ENCODE assay signal across 20 mouse cellular contexts in the genomic region with DNA sequence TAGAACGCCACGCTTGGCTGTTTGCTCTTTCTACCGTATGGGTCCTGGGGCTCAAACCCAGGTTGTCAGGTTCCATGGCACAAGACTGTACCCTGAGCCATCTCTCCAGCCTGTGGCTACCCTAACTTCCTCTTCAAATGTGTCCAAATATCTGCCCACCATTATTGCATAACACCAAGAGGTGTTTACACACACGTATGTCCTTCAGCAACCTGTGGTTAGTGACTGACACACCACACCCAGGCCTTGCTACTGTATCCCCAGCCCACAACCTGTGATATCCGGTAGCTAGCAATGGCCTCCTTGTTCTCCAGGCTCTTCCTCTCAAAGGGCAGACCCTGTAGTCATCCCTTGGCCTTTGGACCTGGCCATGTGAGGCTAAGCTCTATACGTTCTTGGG. TPM values are rescaled to one million over a fixed set of nuclear protein-coding genes. Genes with fewer than 3 reads are reported as not detected.
A peak's percentile ranks its signal among the peaks of the same experiment; 100 is the strongest.
DNase-seq lines count a peak whose midpoint lies in the region; ATAC-seq and TF ChIP-seq lines count a peak whose summit lies in the region.
"Had no signal": no experiment of that assay in that cellular context is flagged by ENCODE, and none has a peak within 500 bp of the region (broad histone marks: within the 10 kb centered on the region; RNA-seq: fewer than 3 reads in every experiment).

No protein-coding gene starts in this region.

- H3K4me2 ChIP-seq in intestine, embryonic 16.5 days (ENCODE audit: low read depth, low read length) = no peak overlapping the region
- H3K4me2 ChIP-seq: heart, embryonic 12.5 days; kidney, embryonic 15.5 days; limb, embryonic 15.5 days had no signal

- H3K27me3 ChIP-seq in C2C12 (ENCODE audit: control insufficient read depth, insufficient read depth, insufficient read length) = no peaks in the 10 kb centered on the region
- H3K27me3 ChIP-seq in intestine, embryonic 16.5 days (replicated peaks; ENCODE audit: control insufficient read depth, insufficient read depth, low read length) = no peaks in the 10 kb centered on the region
- H3K27me3 ChIP-seq: CH12.LX; heart, embryonic 12.5 days; kidney, embryonic 15.5 days; limb, embryonic 15.5 days had no signal

- H3K79me3 ChIP-seq in C2C12 (ENCODE audit: low read depth) = no peaks in the 10 kb centered on the region

- 83% methylated on average over 6 of the region's 6 CpGs for WGBS in intestine, embryonic 16.5 days

- H3ac ChIP-seq in C2C12 (ENCODE audit: control insufficient read depth, insufficient read length, low read depth) = no peak overlapping the region

- TF ChIP-seq CTCF in C2C12 (IDR thresholded peaks at IDR 0.05; ENCODE audit: control insufficient read depth, insufficient read depth, insufficient read length) = no peak

- no peak overlapping the region for H3K9ac ChIP-seq in intestine, embryonic 16.5 days (ENCODE audit: low read depth, low read length)
- H3K9ac ChIP-seq: heart, embryonic 12.5 days; kidney, embryonic 15.5 days; limb, embryonic 15.5 days had no signal

- no peaks in the 10 kb centered on the region for H3K36me3 ChIP-seq in C2C12 (ENCODE audit: control insufficient read depth, insufficient read depth)
- no peaks in the 10 kb centered on the region for H3K36me3 ChIP-seq in intestine, embryonic 16.5 days (ENCODE audit: control insufficient read depth, insufficient read depth, low read length)
- H3K36me3 ChIP-seq: embryonic facial prominence, embryonic 10.5 days; heart, embryonic 12.5 days; kidney, embryonic 15.5 days; limb, embryonic 15.5 days had no signal

- H3K27ac ChIP-seq in intestine, embryonic 16.5 days (ENCODE audit: low read length) = no peak overlapping the region
- H3K27ac ChIP-seq: embryonic facial prominence, embryonic 10.5 days; kidney, embryonic 15.5 days; limb, embryonic 15.5 days had no signal

- peak; percentile 92 for DNase-seq in 416B (ENCODE audit: low read depth)
- peak; percentile 74 to 88 for DNase-seq in natural killer cell, adult 2 months (ENCODE audit: low spot score in 2 of 2)
- no peak for DNase-seq in frontal cortex, postnatal 10 days (ENCODE audit: low spot score in 2 of 2)
- DNase-seq in heart, adult 9 months (ENCODE audit: low spot score in 2 of 2) = no peak
- DNase-seq in thymus, postnatal 4 days = no peak
- DNase-seq: adrenal gland, adult 2 months; cerebellum, adult 11 months; cerebellum, postnatal 25 days; layer of hippocampus, postnatal 36 days; midbrain, embryonic 14.5 days had no signal

- no peak overlapping the region for H3K4me3 ChIP-seq in C2C12 (ENCODE audit: insufficient read depth, poor library complexity, severe bottlenecking)
- H3K4me3 ChIP-seq in intestine, embryonic 16.5 days (ENCODE audit: low read length) = no peak overlapping the region
- H3K4me3 ChIP-seq: embryonic facial prominence, embryonic 10.5 days; erythroblast, embryonic 14.5 days; heart, embryonic 12.5 days; kidney, embryonic 15.5 days; limb, embryonic 15.5 days had no signal

- no peaks in the 10 kb centered on the region for H3K9me3 ChIP-seq in intestine, embryonic 16.5 days (ENCODE audit: control insufficient read depth, low read length)
- H3K9me3 ChIP-seq: embryonic facial prominence, embryonic 10.5 days; heart, embryonic 12.5 days; kidney, embryonic 15.5 days; limb, embryonic 15.5 days had no signal

- peaks cover 9% of the 10 kb centered on the region; the same call in 1 of the 2 replicates for H3K4me1 ChIP-seq in intestine, embryonic 16.5 days (ENCODE audit: control insufficient read depth, insufficient read depth, low read length)
- H3K4me1 ChIP-seq: embryonic facial prominence, embryonic 10.5 days had no signal

- ATAC-seq in intestine, embryonic 16.5 days = peak; percentile 14; the same call in 1 of the 2 replicates
- ATAC-seq: forebrain, embryonic 14.5 days; hindbrain, embryonic 16.5 days had no signal

- H3K79me2 ChIP-seq in C2C12 (ENCODE audit: control insufficient read depth, insufficient read depth) = no peaks in the 10 kb centered on the region

TF ChIP-seq in C2C12, 6 proteins besides CTCF, POLR2A, EP300 and RAD21:
- TF ChIP-seq MAX (IDR thresholded peaks at IDR 0.05) (no peak), CEBPB (IDR thresholded peaks at IDR 0.05; ENCODE audit: low read depth) (peak; percentile 39)

RNA-seq across cellular contexts. Expression of a gene that starts 18.7 kb away (rescaled TPM):
- polyA plus RNA-seq in C2C12 (2012; fragmentation: generic; extraction: Trizol) = 0.04 TPM
- polyA plus RNA-seq in intestine, embryonic 16.5 days (2015; fragmentation: Nextera tagmentation; extraction: Ambion mirVana) = 0.73 and 1.1 TPM in 2 replicates
- polyA plus RNA-seq: erythroblast, embryonic 14.5 days had no signal

RNA-seq across cellular contexts. Expression of a gene that starts 59.7 kb away (rescaled TPM):
- 1.1 TPM for polyA plus RNA-seq in C2C12 (2012; fragmentation: generic; extraction: Trizol)
- 15.0 and 19.7 TPM in 2 replicates for polyA plus RNA-seq in intestine, embryonic 16.5 days (2015; fragmentation: Nextera tagmentation; extraction: Ambion mirVana)

Comparison
In these comparisons a context has a peak if more than half of its experiments do, and no peak if none do; other contexts are left out.
1. DNase-seq: peak in 416B (single experiment) and natural killer cell, adult 2 months (2 of 2); none in frontal cortex, postnatal 10 days (0 of 2), heart, adult 9 months (0 of 2) and thymus, postnatal 4 days (single experiment).